Mouse (Mus musculus) forebrain, postnatal 0 days (tissue): ENCODE results near the gene Aox2. TPM values are rescaled to one million over a fixed set of nuclear protein-coding genes. Genes with fewer than 3 reads are reported as not detected.

Source experiments
- ATAC-seq: fragments of 200-750 bp; cut with Nextera tagmentation; 2 replicates; pipeline ENCODE4 v1.8.0; 2017; ENCODE audit warnings: mild to moderate bottlenecking, moderate library complexity
- DNase-seq: peaks from one replicate; pipeline ENCODE4 v3.0.0-alpha.2; 2015
- H3K27ac ChIP-seq: fragments of 300-500 bp; sonication (generic); 2 replicates; pipeline ENCODE4 v1.5.1; 2014; ENCODE audit warnings: low read depth, mild to moderate bottlenecking, antibody characterized with exemption, low read length, moderate library complexity, mixed read lengths
- H3K27me3 ChIP-seq: fragments of 300-500 bp; sonication (generic); 2 replicates; pipeline ENCODE4 v1.6.1; 2014; ENCODE audit warnings: mild to moderate bottlenecking, low read length, mixed read lengths; ENCODE audit not compliant: insufficient read depth
- H3K36me3 ChIP-seq: fragments of 300-500 bp; sonication (generic); 2 replicates; pipeline ENCODE4 v1.6.1; 2014; ENCODE audit warnings: mild to moderate bottlenecking, moderate library complexity; ENCODE audit not compliant: insufficient read depth
- H3K4me1 ChIP-seq: fragments of 300-500 bp; sonication (generic); 2 replicates; pipeline ENCODE4 v1.6.1; 2014; ENCODE audit warnings: antibody characterized with exemption; ENCODE audit not compliant: insufficient read depth
- H3K4me2 ChIP-seq: fragments of 300-500 bp; sonication (generic); 2 replicates; pipeline ENCODE4 v1.6.1; 2014; ENCODE audit warnings: low read depth, mild to moderate bottlenecking, moderate library complexity
- H3K4me3 ChIP-seq: fragments of 300-500 bp; sonication (generic); 2 replicates; pipeline ENCODE4 v1.5.1; 2014; ENCODE audit warnings: low read depth, low read length, mixed read lengths
- H3K9ac ChIP-seq: fragments of 300-500 bp; sonication (generic); 2 replicates; pipeline ENCODE4 v1.6.1; 2014; ENCODE audit warnings: mild to moderate bottlenecking
- H3K9me3 ChIP-seq: fragments of 300-500 bp; sonication (generic); 2 replicates; pipeline ENCODE4 v1.6.1; 2016; ENCODE audit warnings: low read length
- CTCF ChIP-seq: sonication (generic); IDR thresholded peaks from 2 replicates; pipeline ENCODE4 v1.5.1; 2016; ENCODE audit warnings: antibody characterized with exemption, control low read depth, low read depth
- WGBS: fragments of 180-500 bp; shearing (Covaris S2); extraction: QIAGEN DNeasy Blood & Tissue Kit; methylation state at CpG from one replicate; pipeline ENCODE4 v1.1.7; 2014; 5-methylcytosine and 5-hydroxymethylcytosine counted together
- polyA plus RNA-seq: library from polyadenylated mRNA; unstranded; fragments of >200 nt; fragmentation: Nextera tagmentation; extraction: Ambion mirVana; gene quantifications from 2 replicates; pipeline ENCODE4 v1.2.1, GENCODE M21; 2015
- total RNA-seq: library from RNA; depleted of rRNA; stranded (reverse); fragments of >200 nt; gene quantifications from 2 replicates; pipeline ENCODE4 v1.2.3, GENCODE M21; 2014

Gene Aox2
- total and polyA plus RNA-seq, 2 experiments from 2014 or later = 0.05 TPM; not detected in 1

DNA sequence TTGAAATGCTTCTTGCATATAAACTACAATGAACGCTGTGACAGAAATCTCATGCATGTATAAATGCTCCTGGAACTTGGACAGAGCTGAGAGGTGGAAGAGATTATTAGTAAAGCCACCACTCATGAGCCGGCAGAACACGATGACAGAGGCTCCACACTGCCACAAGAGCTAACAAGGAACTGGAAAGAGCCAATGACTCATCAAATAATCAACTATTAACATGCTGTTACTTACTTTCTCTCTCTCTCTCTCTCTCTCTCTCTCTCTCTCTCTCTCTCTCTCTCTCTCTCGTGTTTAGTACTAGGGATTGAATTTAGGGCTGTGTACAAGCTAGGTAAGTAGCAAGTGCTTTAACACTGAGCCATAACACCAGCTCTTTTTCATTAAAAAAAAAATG is 65.7 kb downstream of the Aox2 start:
- WGBS = 83% methylated on average over 4 of the region's 4 CpGs
- no peak overlapping the region for H3K4me2 ChIP-seq
- H3K4me3 ChIP-seq = no peak overlapping the region
- ATAC-seq (no peak), DNase-seq (no peak)
- H3K27ac ChIP-seq = no peak overlapping the region
- no peaks in the 10 kb centered on the region for H3K36me3 ChIP-seq
- no peak overlapping the region for H3K9ac ChIP-seq
- no peaks in the 10 kb centered on the region for H3K27me3 ChIP-seq
- no peaks in the 10 kb centered on the region for H3K4me1 ChIP-seq
- TF ChIP-seq CTCF = no peak
- no peaks in the 10 kb centered on the region for H3K9me3 ChIP-seq

DNA sequence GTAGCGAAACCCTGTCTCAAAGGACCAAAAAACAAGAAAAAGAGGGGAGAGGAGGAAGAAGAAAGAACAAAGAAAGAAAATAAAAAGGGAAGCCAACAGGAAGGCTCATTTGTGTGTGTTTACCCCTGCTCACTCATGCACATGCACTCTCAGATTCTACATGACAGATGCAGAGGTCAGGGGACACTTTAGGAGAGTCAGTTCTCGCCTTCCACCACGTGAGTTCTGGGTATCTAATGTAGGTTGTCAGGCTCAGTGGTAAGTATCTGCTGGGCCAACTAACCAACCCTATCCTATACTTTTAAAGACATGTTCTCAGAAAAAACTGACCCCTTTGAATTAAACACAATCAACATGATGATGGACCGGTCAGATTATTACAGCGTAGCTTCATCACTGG is 66.4 kb downstream of the Aox2 start:
- ATAC-seq (no peak), DNase-seq (no peak)
- no peaks in the 10 kb centered on the region for H3K27me3 ChIP-seq
- H3K4me2 ChIP-seq = no peak overlapping the region
- H3K4me3 ChIP-seq = no peak overlapping the region
- no peaks in the 10 kb centered on the region for H3K9me3 ChIP-seq
- H3K9ac ChIP-seq = no peak overlapping the region
- 89% methylated on average over 5 of the region's 5 CpGs for WGBS
- no peak for TF ChIP-seq CTCF
- H3K4me1 ChIP-seq = no peaks in the 10 kb centered on the region
- no peaks in the 10 kb centered on the region for H3K36me3 ChIP-seq
- no peak overlapping the region for H3K27ac ChIP-seq

DNA sequence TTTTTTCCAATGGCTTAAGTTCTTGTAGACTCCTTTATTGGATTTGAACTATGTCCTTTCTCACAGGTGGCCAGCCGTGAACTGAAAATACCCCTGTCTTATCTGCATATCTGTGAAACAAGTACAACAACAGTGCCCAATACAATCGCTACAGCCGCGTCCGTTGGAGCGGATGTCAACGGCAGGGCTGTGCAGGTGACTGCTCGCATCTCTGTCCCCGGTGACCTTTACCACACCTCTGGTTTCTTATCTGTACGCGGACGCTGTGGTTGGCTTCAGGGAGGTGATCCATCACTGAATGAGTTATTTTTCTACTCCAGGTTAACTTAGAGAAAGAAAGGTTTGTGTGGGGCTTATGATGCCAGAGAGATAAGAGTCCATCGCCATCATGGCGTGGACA is 68.0 kb downstream of the Aox2 start:
- no peak for DNase-seq
- H3K4me1 ChIP-seq = no peaks in the 10 kb centered on the region
- no peak for TF ChIP-seq CTCF
- no peak overlapping the region for H3K9ac ChIP-seq
- 91% methylated on average over 14 of the region's 14 CpGs for WGBS
- no peak overlapping the region for H3K4me3 ChIP-seq
- H3K36me3 ChIP-seq = no peaks in the 10 kb centered on the region
- no peaks in the 10 kb centered on the region for H3K27me3 ChIP-seq
- H3K9me3 ChIP-seq = no peaks in the 10 kb centered on the region
- no peak overlapping the region for H3K4me2 ChIP-seq
- ATAC-seq = no peak
- no peak overlapping the region for H3K27ac ChIP-seq

DNA sequence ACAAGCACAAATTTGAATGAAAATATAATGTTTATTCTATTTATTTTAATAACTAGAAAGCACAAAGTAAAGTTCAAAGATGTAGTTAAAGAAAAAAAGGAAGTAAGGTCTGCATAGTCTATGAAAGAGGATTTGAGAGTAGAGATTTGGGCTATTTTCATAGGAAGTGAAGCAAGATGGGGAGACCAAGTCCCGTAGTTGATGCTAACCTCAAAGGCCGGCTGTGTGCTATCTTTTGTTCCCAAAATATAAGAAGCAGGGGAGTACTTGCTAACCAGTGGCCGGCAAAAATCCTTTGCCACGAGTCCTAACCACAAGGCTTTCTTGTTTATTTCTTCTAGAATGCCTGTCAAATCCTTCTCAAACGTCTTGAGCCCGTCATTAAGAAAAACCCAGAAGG is 70.6 kb downstream of the Aox2 start:
- Histone ChIP-seq H3K4me3 (no peak overlapping the region), H3K9me3 (no peaks in the 10 kb centered on the region), H3K27me3 (no peaks in the 10 kb centered on the region), H3K27ac (no peak overlapping the region), H3K36me3 (no peaks in the 10 kb centered on the region), H3K4me2 (no peak overlapping the region), H3K4me1 (no peaks in the 10 kb centered on the region), H3K9ac (no peak overlapping the region)
- DNase-seq = no peak
- TF ChIP-seq CTCF = no peak
- ATAC-seq = no peak
- WGBS = 82% methylated on average over 6 of the region's 6 CpGs

DNA sequence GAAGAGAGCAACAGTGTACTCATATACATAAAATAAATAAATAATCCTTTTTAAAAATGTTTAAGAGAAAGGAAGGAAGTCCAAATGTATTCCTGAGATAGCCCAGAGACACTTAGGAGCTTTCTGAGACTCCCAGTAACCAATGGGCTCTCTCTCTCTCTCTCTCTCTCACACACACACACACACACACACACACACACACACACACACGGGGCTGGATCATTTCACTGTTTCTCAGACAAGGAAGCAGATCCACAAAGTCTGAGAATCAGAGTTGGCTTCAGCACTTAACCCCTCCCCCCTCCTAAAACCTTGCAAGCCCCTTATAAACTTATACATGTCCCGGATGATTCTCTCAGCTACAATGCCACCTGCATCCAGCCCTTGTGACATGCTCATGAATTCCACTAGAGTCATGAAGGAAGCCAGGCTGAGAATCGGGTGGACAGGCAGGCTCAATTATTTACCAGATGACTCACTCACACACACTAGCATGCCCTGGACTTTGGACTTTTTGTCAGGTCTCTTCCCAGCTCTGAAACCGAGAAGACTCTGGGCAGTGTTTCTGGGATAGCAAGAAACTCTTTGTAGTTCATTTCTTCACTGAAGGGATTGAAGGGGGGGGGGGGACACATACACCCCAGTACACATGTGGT is 75.2 kb downstream of the Aox2 start:
- Histone ChIP-seq H3K4me2 (no peak overlapping the region), H3K27ac (no peak overlapping the region), H3K9ac (no peak overlapping the region), H3K36me3 (no peaks in the 10 kb centered on the region), H3K4me1 (no peaks in the 10 kb centered on the region), H3K27me3 (no peaks in the 10 kb centered on the region), H3K9me3 (no peaks in the 10 kb centered on the region), H3K4me3 (no peak overlapping the region)
- DNase-seq (no peak), ATAC-seq (no peak)
- WGBS = 74% methylated on average over 4 of the region's 4 CpGs
- TF ChIP-seq CTCF = no peak

DNA sequence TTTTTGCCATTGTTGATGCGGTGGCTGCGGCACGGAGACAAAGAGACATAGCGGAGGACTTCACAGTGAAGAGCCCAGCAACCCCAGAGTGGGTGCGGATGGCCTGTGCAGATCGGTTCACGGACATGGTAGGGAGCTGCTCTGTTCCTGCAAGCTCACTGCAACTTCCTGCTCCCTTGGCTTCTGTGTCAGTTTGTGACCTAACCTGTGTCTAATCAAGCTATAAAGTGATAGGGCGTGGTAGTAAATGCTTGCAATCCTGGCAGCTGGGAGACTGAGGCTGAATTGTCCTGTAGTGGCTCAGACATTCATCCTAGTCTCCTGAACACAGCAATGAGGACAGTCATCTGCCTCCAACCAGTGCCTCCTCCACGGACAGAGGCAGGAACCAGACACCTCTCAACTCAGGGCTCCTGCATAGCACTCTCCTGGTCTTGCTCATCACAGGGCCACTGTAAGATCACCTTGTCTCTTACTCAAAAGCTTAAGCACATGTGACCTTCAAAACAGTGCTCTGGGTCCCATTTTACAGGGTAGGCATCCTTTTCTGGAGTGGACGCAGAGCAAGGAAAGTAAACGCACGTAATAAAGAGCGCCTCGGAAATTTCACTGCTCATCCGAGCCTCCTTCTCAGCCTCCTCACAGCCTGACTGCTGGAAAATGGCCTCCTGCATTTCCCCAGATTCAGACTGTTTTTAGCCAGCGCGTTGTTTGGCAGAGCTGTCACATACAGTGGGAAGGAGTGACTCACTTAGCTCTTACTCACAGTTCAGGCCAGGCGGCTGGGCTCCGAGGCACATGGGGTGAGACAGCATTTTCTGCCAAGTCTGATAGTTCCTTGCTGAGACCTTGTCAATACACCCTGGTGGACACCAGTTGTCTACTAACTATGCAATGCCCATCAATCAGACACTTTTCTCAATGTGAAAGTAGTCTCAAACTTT is 81.1 kb downstream of the Aox2 start:
- no peak for TF ChIP-seq CTCF

DNA sequence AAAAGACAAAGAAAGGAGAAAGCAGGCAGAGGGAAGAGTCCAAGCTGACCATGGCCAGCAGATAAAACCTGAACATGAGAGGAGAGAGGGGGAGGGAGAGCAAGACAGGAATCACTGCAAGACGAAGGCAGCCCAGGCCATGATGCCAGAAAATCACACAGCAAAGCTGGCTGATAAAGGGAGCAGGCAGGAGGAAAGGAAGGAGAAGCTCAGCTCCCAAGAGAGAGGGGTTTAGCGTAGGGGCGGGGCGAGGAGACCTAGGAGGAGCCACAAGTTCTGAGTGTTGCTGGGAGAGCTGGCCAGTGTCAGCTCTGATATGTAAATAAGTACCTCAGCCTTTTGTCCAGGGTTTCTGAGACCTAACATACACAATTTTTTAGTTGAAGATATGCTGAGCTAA is 84.2 kb downstream of the Aox2 start:
- WGBS = 60% methylated on average over 4 of the region's 4 CpGs
- Histone ChIP-seq H3K4me3 (no peak overlapping the region), H3K27me3 (no peaks in the 10 kb centered on the region), H3K4me1 (no peaks in the 10 kb centered on the region), H3K4me2 (no peak overlapping the region), H3K9me3 (no peaks in the 10 kb centered on the region), H3K9ac (no peak overlapping the region), H3K27ac (no peak overlapping the region), H3K36me3 (no peaks in the 10 kb centered on the region)
- ATAC-seq (no peak), DNase-seq (no peak)
- no peak for TF ChIP-seq CTCF

More for the DNA sequence above, 81.1 kb downstream of the Aox2 start:
- H3K4me1 ChIP-seq = no peaks in the 10 kb centered on the region
- H3K27me3 ChIP-seq = no peaks in the 10 kb centered on the region
- no peak for ATAC-seq
- no peak overlapping the region for H3K4me3 ChIP-seq
- no peak overlapping the region for H3K9ac ChIP-seq
- no peaks in the 10 kb centered on the region for H3K36me3 ChIP-seq
- H3K9me3 ChIP-seq = no peaks in the 10 kb centered on the region
- H3K27ac ChIP-seq = no peak overlapping the region
- DNase-seq = no peak
- H3K4me2 ChIP-seq = no peak overlapping the region
- WGBS = 86% methylated on average over 19 of the region's 19 CpGs
